Mouse (Mus musculus): Measurements from ENCODE around the gene Olfr1155. TPM values are rescaled to one million over a fixed set of nuclear protein-coding genes. Genes with fewer than 3 reads are reported as not detected.

Olfr1155 gene
- polyA plus RNA-seq (2015; fragmentation: Nextera tagmentation; extraction: Ambion mirVana) = not detected in 2 replicates

- H3K4me2 ChIP-seq (replicated peaks; ENCODE audit: low read depth, low read length) = no peak within 1 kb of the TSS
- ATAC-seq = no peak
- TF ChIP-seq CTCF (IDR thresholded peaks at IDR 0.05) = no peak
- H3K27ac ChIP-seq (ENCODE audit: low read length) = no peak within 1 kb of the TSS
- 97% methylated on average over 1 of the region's 1 CpGs for WGBS
- H3K4me1 ChIP-seq (ENCODE audit: insufficient read depth, low read depth, low read length) = no peaks in the 10 kb centered on the region
- H3K4me3 ChIP-seq (ENCODE audit: low read depth, low read length) = no peak within 1 kb of the TSS
- no peaks in the 10 kb centered on the region for H3K36me3 ChIP-seq (ENCODE audit: insufficient read depth, low read length)
- no peaks in the 10 kb centered on the region for H3K9me3 ChIP-seq (ENCODE audit: low read length)
- no peak for DNase-seq (ENCODE audit: low spot score)
- no peak within 1 kb of the TSS for H3K9ac ChIP-seq (replicated peaks; ENCODE audit: low read depth)
- no peaks in the 10 kb centered on the region for H3K27me3 ChIP-seq (replicated peaks; ENCODE audit: insufficient read depth, low read length)
These were observed at the start of gene Olfr1155 for GRCm38 (mm10) chr2:87945037-87945436. Olfr1155 (minus strand) TSS chr2:87945137.

- DNase-seq (ENCODE audit: low spot score) = no peak
- no peak for ATAC-seq
- Histone ChIP-seq H3K9me3 (ENCODE audit: low read length) (no peaks in the 10 kb centered on the region), H3K9ac (replicated peaks; ENCODE audit: low read depth) (no peak within 1 kb of the TSS), H3K36me3 (ENCODE audit: insufficient read depth, low read length) (no peaks in the 10 kb centered on the region), H3K27ac (ENCODE audit: low read length) (no peak within 1 kb of the TSS), H3K4me2 (replicated peaks; ENCODE audit: low read depth, low read length) (no peak within 1 kb of the TSS), H3K27me3 (replicated peaks; ENCODE audit: insufficient read depth, low read length) (no peaks in the 10 kb centered on the region), H3K4me1 (ENCODE audit: insufficient read depth, low read depth, low read length) (no peaks in the 10 kb centered on the region), H3K4me3 (ENCODE audit: low read depth, low read length) (no peak within 1 kb of the TSS)
- TF ChIP-seq CTCF (IDR thresholded peaks at IDR 0.05) (no peak), EP300 (IDR thresholded peaks at IDR 0.05) (no peak)
These were observed 44.9 kb upstream of the Olfr1155 start, which contains the start of gene Olfr1158 for GRCm38 (mm10) chr2:87989813-87990212. Olfr1158 (plus strand) TSS chr2:87990113.

- Histone ChIP-seq H3K36me3 (ENCODE audit: insufficient read depth, low read length) (no peaks in the 10 kb centered on the region), H3K4me3 (ENCODE audit: low read depth, low read length) (no peak within 1 kb of the TSS), H3K4me2 (replicated peaks; ENCODE audit: low read depth, low read length) (no peak within 1 kb of the TSS), H3K27ac (ENCODE audit: low read length) (no peak within 1 kb of the TSS), H3K4me1 (ENCODE audit: insufficient read depth, low read depth, low read length) (no peaks in the 10 kb centered on the region), H3K9me3 (ENCODE audit: low read length) (no peaks in the 10 kb centered on the region), H3K9ac (replicated peaks; ENCODE audit: low read depth) (no peak within 1 kb of the TSS), H3K27me3 (replicated peaks; ENCODE audit: insufficient read depth, low read length) (no peaks in the 10 kb centered on the region)
- DNase-seq (ENCODE audit: low spot score) = no peak
- TF ChIP-seq EP300 (IDR thresholded peaks at IDR 0.05) (no peak), CTCF (IDR thresholded peaks at IDR 0.05) (no peak)
- no peak for ATAC-seq
- 68% methylated on average over 3 of the region's 3 CpGs for WGBS
These were observed 29.6 kb upstream of the Olfr1155 start, which contains the start of gene Olfr74 for GRCm38 (mm10) chr2:87974563-87974962. Olfr74 (minus strand) TSS chr2:87974663.

GRCm38 (mm10) chr2:87968199-87968598 lies 23.3 kb upstream of the Olfr1155 start, which contains the start of gene Olfr1157:
Olfr1157 (minus strand) TSS chr2:87968299.
- H3K4me1 ChIP-seq (ENCODE audit: insufficient read depth, low read depth, low read length) = no peaks in the 10 kb centered on the region
- H3K9me3 ChIP-seq (ENCODE audit: low read length) = no peaks in the 10 kb centered on the region
- H3K27me3 ChIP-seq (replicated peaks; ENCODE audit: insufficient read depth, low read length) = no peaks in the 10 kb centered on the region
- 94% methylated on average over 4 of the region's 4 CpGs for WGBS
- H3K4me3 ChIP-seq (ENCODE audit: low read depth, low read length) = no peak within 1 kb of the TSS
- H3K4me2 ChIP-seq (replicated peaks; ENCODE audit: low read depth, low read length) = no peak within 1 kb of the TSS
- DNase-seq (ENCODE audit: low spot score) (no peak), ATAC-seq (no peak)
- no peak for TF ChIP-seq CTCF (IDR thresholded peaks at IDR 0.05)
- no peak for TF ChIP-seq EP300 (IDR thresholded peaks at IDR 0.05)
- no peak within 1 kb of the TSS for H3K27ac ChIP-seq (ENCODE audit: low read length)
- H3K36me3 ChIP-seq (ENCODE audit: insufficient read depth, low read length) = no peaks in the 10 kb centered on the region
- H3K9ac ChIP-seq (replicated peaks; ENCODE audit: low read depth) = no peak within 1 kb of the TSS

DNA sequence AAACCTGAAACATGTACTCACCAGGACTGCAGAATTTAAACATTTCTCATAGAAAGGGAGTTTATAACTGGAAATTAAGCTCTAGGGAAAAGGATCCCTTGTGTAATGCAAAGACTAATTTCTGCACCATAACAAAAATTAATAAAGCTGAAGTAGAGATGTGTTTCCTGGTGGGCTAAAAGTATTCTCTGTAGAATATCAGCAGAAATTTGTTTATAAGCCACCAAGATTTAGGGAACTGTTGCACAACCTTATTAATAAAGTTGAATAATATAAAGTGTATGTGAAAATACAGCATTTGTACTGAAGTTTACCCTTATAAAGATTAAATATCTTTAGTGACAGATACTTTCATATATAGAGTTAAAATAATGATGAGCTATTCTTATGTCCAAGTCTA lies 8.1 kb upstream of the Olfr1155 start, which contains the start of gene Olfr1156:
TSS of gene Olfr1156 (minus strand) at position 101 of the 400 bp plus-strand sequence.
- Histone ChIP-seq H3K4me2 (replicated peaks; ENCODE audit: low read depth, low read length) (no peak within 1 kb of the TSS), H3K27me3 (replicated peaks; ENCODE audit: insufficient read depth, low read length) (no peaks in the 10 kb centered on the region), H3K9ac (replicated peaks; ENCODE audit: low read depth) (no peak within 1 kb of the TSS), H3K36me3 (ENCODE audit: insufficient read depth, low read length) (no peaks in the 10 kb centered on the region), H3K27ac (ENCODE audit: low read length) (no peak within 1 kb of the TSS), H3K4me1 (ENCODE audit: insufficient read depth, low read depth, low read length) (no peaks in the 10 kb centered on the region), H3K4me3 (ENCODE audit: low read depth, low read length) (no peak within 1 kb of the TSS), H3K9me3 (ENCODE audit: low read length) (no peaks in the 10 kb centered on the region)
- no peak for TF ChIP-seq CTCF (IDR thresholded peaks at IDR 0.05)
- no peak for TF ChIP-seq EP300 (IDR thresholded peaks at IDR 0.05)
- ATAC-seq (no peak), DNase-seq (ENCODE audit: low spot score) (no peak)

- no peak for TF ChIP-seq CTCF (IDR thresholded peaks at IDR 0.05)
- TF ChIP-seq EP300 (IDR thresholded peaks at IDR 0.05) = no peak
- Histone ChIP-seq H3K27me3 (replicated peaks; ENCODE audit: insufficient read depth, low read length) (no peaks in the 10 kb centered on the region), H3K36me3 (ENCODE audit: insufficient read depth, low read length) (no peaks in the 10 kb centered on the region), H3K27ac (ENCODE audit: low read length) (no peak within 1 kb of the TSS), H3K4me3 (ENCODE audit: low read depth, low read length) (no peak within 1 kb of the TSS), H3K9me3 (ENCODE audit: low read length) (no peaks in the 10 kb centered on the region), H3K9ac (replicated peaks; ENCODE audit: low read depth) (no peak within 1 kb of the TSS), H3K4me2 (replicated peaks; ENCODE audit: low read depth, low read length) (no peak within 1 kb of the TSS), H3K4me1 (ENCODE audit: insufficient read depth, low read depth, low read length) (no peaks in the 10 kb centered on the region)
- WGBS = 80% methylated on average over 1 of the region's 1 CpGs
- ATAC-seq = no peak
- no peak for DNase-seq (ENCODE audit: low spot score)
These were observed 39.9 kb downstream of the Olfr1155 start, which contains the start of gene Olfr1154 for GRCm38 (mm10) chr2:87905066-87905465. Olfr1154 (minus strand) TSS chr2:87905166.

DNA sequence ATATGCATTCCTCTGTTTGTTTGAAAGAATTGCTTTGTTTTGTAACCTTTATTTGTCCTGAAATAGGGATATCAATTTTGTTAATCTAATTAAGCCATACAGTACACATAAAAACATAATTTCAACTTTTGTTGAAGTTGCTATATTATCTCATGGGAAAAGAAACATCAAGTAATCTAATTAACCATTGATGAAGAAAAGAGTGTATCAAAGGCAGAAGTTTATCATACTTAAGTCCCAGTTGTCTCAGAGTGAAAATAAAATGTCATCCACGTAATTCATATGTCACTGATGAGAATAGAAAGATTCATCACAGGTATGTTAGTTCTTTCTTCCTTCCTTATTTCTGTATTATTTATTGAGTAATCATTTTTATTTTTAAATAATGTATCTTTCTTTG lies 50.3 kb downstream of the Olfr1155 start, which contains the start of gene Olfr1153:
TSS of gene Olfr1153 (plus strand) at position 301 of the 400 bp plus-strand sequence.
- DNase-seq (ENCODE audit: low spot score) (no peak), ATAC-seq (no peak)
- no peak within 1 kb of the TSS for H3K4me2 ChIP-seq (replicated peaks; ENCODE audit: low read depth, low read length)

More for the DNA sequence above, 50.3 kb downstream of the Olfr1155 start, which contains the start of gene Olfr1153:
- Histone ChIP-seq H3K27me3 (replicated peaks; ENCODE audit: insufficient read depth, low read length) (no peaks in the 10 kb centered on the region), H3K9me3 (ENCODE audit: low read length) (no peaks in the 10 kb centered on the region), H3K4me1 (ENCODE audit: insufficient read depth, low read depth, low read length) (no peaks in the 10 kb centered on the region), H3K9ac (replicated peaks; ENCODE audit: low read depth) (no peak within 1 kb of the TSS), H3K36me3 (ENCODE audit: insufficient read depth, low read length) (no peaks in the 10 kb centered on the region), H3K27ac (ENCODE audit: low read length) (no peak within 1 kb of the TSS), H3K4me3 (ENCODE audit: low read depth, low read length) (no peak within 1 kb of the TSS)
- no peak for TF ChIP-seq EP300 (IDR thresholded peaks at IDR 0.05)
- no peak for TF ChIP-seq CTCF (IDR thresholded peaks at IDR 0.05)
- 58% methylated on average over 1 of the region's 1 CpGs for WGBS

Other genes with a start within 250 kb of the Olfr1155 start
- not detected in 2 replicates for gene Olfr1137, start 232.0 kb downstream of the Olfr1155 start, polyA plus RNA-seq (2015; fragmentation: Nextera tagmentation; extraction: Ambion mirVana)
- not detected in 2 replicates for gene Olfr1138, start 205.2 kb downstream of the Olfr1155 start, polyA plus RNA-seq (2015; fragmentation: Nextera tagmentation; extraction: Ambion mirVana)
- gene Olfr1140, start 201.4 kb downstream of the Olfr1155 start, polyA plus RNA-seq (2015; fragmentation: Nextera tagmentation; extraction: Ambion mirVana) = not detected in 2 replicates
- gene Olfr1141, start 191.1 kb downstream of the Olfr1155 start, polyA plus RNA-seq (2015; fragmentation: Nextera tagmentation; extraction: Ambion mirVana) = not detected in 2 replicates
- not detected in 2 replicates for gene Olfr152, start 165.7 kb downstream of the Olfr1155 start, polyA plus RNA-seq (2015; fragmentation: Nextera tagmentation; extraction: Ambion mirVana)
- gene Olfr1143, start 144.5 kb downstream of the Olfr1155 start, polyA plus RNA-seq (2015; fragmentation: Nextera tagmentation; extraction: Ambion mirVana) = not detected in 2 replicates
- not detected in 2 replicates for gene Olfr1145, start 135.3 kb downstream of the Olfr1155 start, polyA plus RNA-seq (2015; fragmentation: Nextera tagmentation; extraction: Ambion mirVana)
- gene Olfr1148, start 114.6 kb downstream of the Olfr1155 start, polyA plus RNA-seq (2015; fragmentation: Nextera tagmentation; extraction: Ambion mirVana) = not detected in 2 replicates
- not detected in 2 replicates for gene Olfr1150-ps1, start 101.1 kb downstream of the Olfr1155 start, polyA plus RNA-seq (2015; fragmentation: Nextera tagmentation; extraction: Ambion mirVana)
- gene Olfr1151, start 89.3 kb downstream of the Olfr1155 start, polyA plus RNA-seq (2015; fragmentation: Nextera tagmentation; extraction: Ambion mirVana) = not detected in 2 replicates
- not detected in 2 replicates for gene Olfr1152, start 78.6 kb downstream of the Olfr1155 start, polyA plus RNA-seq (2015; fragmentation: Nextera tagmentation; extraction: Ambion mirVana)
- gene Olfr1153, start 50.2 kb downstream of the Olfr1155 start, polyA plus RNA-seq (2015; fragmentation: Nextera tagmentation; extraction: Ambion mirVana) = not detected in 2 replicates
- gene Olfr1154, start 40.0 kb downstream of the Olfr1155 start, polyA plus RNA-seq (2015; fragmentation: Nextera tagmentation; extraction: Ambion mirVana) = not detected in 2 replicates
- not detected in 2 replicates for gene Olfr1156, start 8.0 kb upstream of the Olfr1155 start, polyA plus RNA-seq (2015; fragmentation: Nextera tagmentation; extraction: Ambion mirVana)
- gene Olfr1157, start 23.2 kb upstream of the Olfr1155 start, polyA plus RNA-seq (2015; fragmentation: Nextera tagmentation; extraction: Ambion mirVana) = not detected in 2 replicates
- not detected in 2 replicates for gene Olfr74, start 29.5 kb upstream of the Olfr1155 start, polyA plus RNA-seq (2015; fragmentation: Nextera tagmentation; extraction: Ambion mirVana)
- not detected in 2 replicates for gene Olfr1158, start 45.0 kb upstream of the Olfr1155 start, polyA plus RNA-seq (2015; fragmentation: Nextera tagmentation; extraction: Ambion mirVana)
- gene Olfr1160, start 63.1 kb upstream of the Olfr1155 start, polyA plus RNA-seq (2015; fragmentation: Nextera tagmentation; extraction: Ambion mirVana) = not detected in 2 replicates
- not detected in 2 replicates for gene Olfr1161, start 77.6 kb upstream of the Olfr1155 start, polyA plus RNA-seq (2015; fragmentation: Nextera tagmentation; extraction: Ambion mirVana)
- gene Olfr73, start 92.6 kb upstream of the Olfr1155 start, polyA plus RNA-seq (2015; fragmentation: Nextera tagmentation; extraction: Ambion mirVana) = not detected in 2 replicates
- not detected in 2 replicates for gene Olfr1162, start 106.0 kb upstream of the Olfr1155 start, polyA plus RNA-seq (2015; fragmentation: Nextera tagmentation; extraction: Ambion mirVana)
- gene Olfr1163, start 126.7 kb upstream of the Olfr1155 start, polyA plus RNA-seq (2015; fragmentation: Nextera tagmentation; extraction: Ambion mirVana) = not detected in 2 replicates
- not detected in 2 replicates for gene Olfr1164, start 148.8 kb upstream of the Olfr1155 start, polyA plus RNA-seq (2015; fragmentation: Nextera tagmentation; extraction: Ambion mirVana)
- gene Olfr1166, start 183.1 kb upstream of the Olfr1155 start, polyA plus RNA-seq (2015; fragmentation: Nextera tagmentation; extraction: Ambion mirVana) = not detected in 2 replicates
- gene Olfr1167, start 210.1 kb upstream of the Olfr1155 start, polyA plus RNA-seq (2015; fragmentation: Nextera tagmentation; extraction: Ambion mirVana) = not detected in 2 replicates
- not detected in 2 replicates for gene Olfr1168, start 236.7 kb upstream of the Olfr1155 start, polyA plus RNA-seq (2015; fragmentation: Nextera tagmentation; extraction: Ambion mirVana)